Mouse (Mus musculus): Measurements from ENCODE around the gene Krt17. TPM values are rescaled to one million over a fixed set of nuclear protein-coding genes. Genes with fewer than 3 reads are reported as not detected.
"Not testable (repeated sequence)": the region's sequence is repeated elsewhere in the genome, so short reads cannot be mapped to it uniquely, and the experiment has no call there.

Gene Krt17
- polyA plus RNA-seq, 1 experiment, result 1.9 TPM

DNA sequence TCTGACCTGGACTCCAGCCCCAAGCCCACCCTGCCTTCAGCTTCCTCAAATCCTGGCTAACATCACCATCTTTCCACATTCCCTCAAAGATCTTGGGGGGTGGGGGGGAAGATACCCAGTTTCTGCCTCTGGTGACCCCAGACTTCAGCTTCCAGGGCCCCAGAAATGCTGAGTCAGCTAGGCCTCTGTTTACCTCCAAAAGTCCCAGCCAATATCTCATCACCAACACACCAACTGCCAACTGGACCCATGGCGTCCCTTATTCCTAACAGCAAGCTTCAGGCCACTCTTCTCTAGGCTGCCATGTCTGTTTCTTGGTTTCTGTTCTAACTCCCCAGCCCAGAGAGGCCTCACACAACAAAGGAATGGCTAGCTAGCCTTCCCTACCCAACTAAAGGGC is 11.0 kb upstream of the Krt17 start:
- WGBS, result 97% methylated on average over 1 of the region's 1 CpGs
- no peak for DNase-seq (ENCODE audit: low read depth, low spot score)

GRCm38 (mm10) chr11:100269821-100270332 is 9.0 kb upstream of the Krt17 start, which contains the start of gene Krt42:
Gene Krt42, minus strand, starts transcription at chr11:100269871.
- 89% methylated on average over 7 of the region's 7 CpGs for WGBS
- DNase-seq (ENCODE audit: low read depth, low spot score), result no peak

DNA sequence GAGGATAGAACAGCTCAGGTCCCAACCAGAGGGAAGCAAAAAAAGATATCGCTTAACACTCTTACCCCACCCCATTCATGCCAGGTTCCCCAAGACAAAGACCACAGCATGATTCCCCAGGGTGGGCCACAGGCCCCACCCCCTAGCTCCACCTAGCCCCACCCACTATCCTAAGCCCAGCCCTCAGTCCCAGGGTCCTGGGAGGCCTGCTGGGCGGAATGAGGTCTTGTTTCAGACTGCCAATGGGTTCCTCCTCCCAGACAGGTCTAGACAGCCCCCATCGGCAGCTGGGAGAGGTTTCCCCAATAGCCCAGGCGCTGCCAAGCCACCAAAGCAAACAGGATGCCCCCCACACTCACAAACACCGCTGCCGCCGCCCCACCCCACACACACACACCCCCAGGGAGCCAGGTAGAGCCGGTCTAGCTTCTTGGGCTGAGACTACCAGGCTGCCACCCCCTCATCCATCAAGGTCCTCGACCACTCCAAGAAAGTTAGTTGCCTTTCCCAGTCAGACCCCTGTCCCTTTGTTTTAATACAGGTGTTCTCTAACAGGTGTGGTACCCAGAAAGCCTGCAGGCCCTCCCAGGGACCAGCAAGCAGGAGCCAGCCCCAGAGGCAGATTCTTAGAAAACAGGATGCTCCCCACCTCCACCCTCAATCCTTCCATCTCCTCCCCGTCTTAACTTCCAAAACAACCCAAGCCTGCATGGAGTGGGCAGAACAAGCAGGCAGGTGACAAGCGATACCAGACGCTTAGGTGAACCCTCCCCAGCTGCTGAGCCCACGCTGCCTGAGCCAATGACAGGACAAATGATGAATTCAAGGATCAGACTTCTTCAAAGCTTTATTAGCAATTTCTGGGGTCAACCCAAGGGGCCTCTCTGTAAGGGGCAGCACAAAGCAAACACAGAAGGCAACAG is 1.5 kb upstream of the Krt17 start:
- DNase-seq (ENCODE audit: low read depth, low spot score), result no peak
- 35% methylated on average over 13 of the region's 13 CpGs for WGBS

GRCm38 (mm10) chr11:100261235-100261605 is 391 bp upstream of the Krt17 start:
- DNase-seq (ENCODE audit: low read depth, low spot score), result no peak
- 75% methylated on average over 9 of the region's 9 CpGs for WGBS

GRCm38 (mm10) chr11:100259079-100259478 is 1.8 kb downstream of the Krt17 start:
- no peak for DNase-seq (ENCODE audit: low read depth, low spot score)
- 92% methylated on average over 9 of the region's 9 CpGs for WGBS

- no peak for DNase-seq (ENCODE audit: low read depth, low spot score)
- WGBS, result 82% methylated on average over 1 of the region's 1 CpGs
Measured at GRCm38 (mm10) chr11:100257967-100258366, 2.9 kb downstream of the Krt17 start.

- 86% methylated on average over 6 of the region's 6 CpGs for WGBS
- no peak for DNase-seq (ENCODE audit: low read depth, low spot score)
Measured at GRCm38 (mm10) chr11:100255514-100255913, 5.3 kb downstream of the Krt17 start.

- DNase-seq (ENCODE audit: low read depth, low spot score), result no peak
- 64% methylated on average over 5 of the region's 5 CpGs for whole genome bisulfite sequencing
Measured at GRCm38 (mm10) chr11:100254360-100255090, 6.3 kb downstream of the Krt17 start.

- no peak for DNase-seq (ENCODE audit: low read depth, low spot score)
- 75% methylated on average over 7 of the region's 7 CpGs for WGBS
Measured at GRCm38 (mm10) chr11:100248852-100249465, 11.9 kb downstream of the Krt17 start, which contains the start of gene Krt16. Gene Krt16, minus strand, starts transcription at chr11:100248902.

- DNase-seq (ENCODE audit: low read depth, low spot score), result not testable (repeated sequence)
- 67% methylated on average over 7 of the region's 7 CpGs for WGBS
Measured at GRCm38 (mm10) chr11:100246471-100246870, 14.4 kb downstream of the Krt17 start.

DNA sequence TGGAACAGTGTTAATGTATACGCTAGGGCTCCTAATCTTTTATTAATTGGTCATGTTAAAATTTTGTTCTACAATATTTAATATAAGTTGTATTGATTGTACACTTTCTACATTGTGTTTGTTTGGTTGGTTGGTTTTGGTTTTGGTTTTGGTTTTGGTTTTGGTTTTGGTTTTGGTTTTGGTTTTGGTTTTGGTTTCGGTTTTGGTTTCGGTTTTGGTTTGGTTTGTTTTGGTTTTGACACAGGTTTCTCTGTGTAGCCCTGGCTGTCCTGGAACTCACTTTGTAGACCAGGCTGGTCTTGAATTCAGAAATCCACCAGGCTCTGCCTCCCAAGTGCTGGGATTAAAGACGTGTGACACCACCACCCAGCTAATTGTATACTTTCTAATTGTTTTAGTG is 20.6 kb downstream of the Krt17 start:
- WGBS, result 92% methylated on average over 4 of the region's 4 CpGs
- not testable (repeated sequence) for DNase-seq (ENCODE audit: low read depth, low spot score)

DNA sequence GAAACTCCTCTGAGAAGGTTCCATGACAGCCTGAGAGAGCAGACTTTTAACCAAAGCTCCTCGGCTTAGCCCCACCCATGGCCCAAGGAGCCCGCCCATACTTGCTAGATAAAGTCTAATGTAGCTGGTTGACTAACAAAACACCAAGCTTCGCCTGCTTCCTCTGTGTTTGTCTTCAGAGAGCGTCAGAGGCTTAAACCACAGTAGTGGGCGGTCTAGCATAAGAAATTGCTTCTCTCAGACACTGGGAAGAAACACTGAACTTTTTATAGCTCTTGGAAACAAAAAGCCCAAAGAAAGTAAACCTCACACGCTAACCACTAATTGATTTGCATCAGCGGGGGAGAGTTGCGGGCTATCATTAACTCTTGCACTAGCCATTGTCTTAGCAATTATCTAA is 39.1 kb downstream of the Krt17 start:
- DNase-seq (ENCODE audit: low read depth, low spot score), result no peak
- 33% methylated on average over 8 of the region's 8 CpGs for WGBS

DNA sequence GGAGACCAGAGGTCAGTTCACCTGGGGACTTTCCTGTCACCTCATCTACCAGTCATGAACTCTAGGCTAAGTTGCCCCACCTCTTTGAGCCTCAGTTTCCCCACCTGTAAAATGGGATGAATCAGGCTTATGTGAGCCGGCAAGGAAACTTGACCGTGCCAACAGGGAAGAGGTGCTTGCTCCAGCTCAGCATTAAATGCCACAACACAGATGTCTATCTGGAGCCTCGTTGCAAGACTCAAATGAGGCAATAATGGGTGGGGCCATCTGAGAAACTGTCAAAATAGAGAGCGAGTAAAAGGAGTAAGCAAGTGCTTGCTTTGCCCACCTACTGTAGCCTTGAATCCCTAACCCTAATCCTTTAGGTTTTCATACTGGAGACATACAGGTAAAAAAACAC is 41.5 kb downstream of the Krt17 start:
- DNase-seq (ENCODE audit: low read depth, low spot score), result no peak
- 69% methylated on average over 4 of the region's 4 CpGs for WGBS

DNA sequence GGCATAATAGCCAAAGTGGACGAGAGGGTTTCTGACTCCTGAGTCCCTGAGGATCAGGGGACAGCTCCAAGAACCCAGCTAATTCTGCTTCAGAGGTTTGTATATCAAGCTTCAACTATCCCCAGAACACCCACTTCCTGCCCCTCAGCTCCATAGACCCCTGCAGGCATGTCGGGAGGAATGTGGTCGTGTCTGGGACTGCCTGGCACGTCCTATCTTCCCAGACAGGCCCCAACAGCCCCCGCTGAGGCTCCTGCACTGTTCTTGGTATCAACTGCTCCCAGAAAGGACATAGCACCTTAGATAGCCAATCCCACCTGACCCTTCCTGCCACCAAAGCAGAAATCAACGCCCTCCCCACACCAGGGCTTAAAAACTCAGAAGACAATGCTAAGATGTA is 52.3 kb downstream of the Krt17 start:
- WGBS, result 47% methylated on average over 6 of the region's 6 CpGs
- no peak for DNase-seq (ENCODE audit: low read depth, low spot score)

- WGBS, result 85% methylated on average over 8 of the region's 8 CpGs
- no peak for DNase-seq (ENCODE audit: low read depth, low spot score)
Measured at GRCm38 (mm10) chr11:100207498-100207897, 53.3 kb downstream of the Krt17 start, which contains the start of gene Krt14. Gene Krt14, minus strand, starts transcription at chr11:100207548.

Other genes starting within 250 kb of the Krt17 start
- not detected in 2 replicates for gene Krt33a, start 244.8 kb downstream of the Krt17 start, polyA plus RNA-seq (2012; rRNA removed)
- gene Krt33b, start 231.2 kb downstream of the Krt17 start, polyA plus RNA-seq (2012; rRNA removed), result not detected in 2 replicates
- not detected in 2 replicates for gene Krt34, start 219.5 kb downstream of the Krt17 start, polyA plus RNA-seq (2012; rRNA removed)
- gene Krt31, start 210.5 kb downstream of the Krt17 start, polyA plus RNA-seq (2012; rRNA removed), result 0.19 and 0.25 TPM in 2 replicates
- 0.11 and 0.25 TPM in 2 replicates for gene Krt32, start 172.8 kb downstream of the Krt17 start, polyA plus RNA-seq (2012; rRNA removed)
- 0.12 and 0.55 TPM in 2 replicates for gene Krt35, start 164.8 kb downstream of the Krt17 start, polyA plus RNA-seq (2012; rRNA removed)
- gene Krt36, start 155.4 kb downstream of the Krt17 start, polyA plus RNA-seq (2012; rRNA removed), result 0.11 TPM in 1 of 2 replicates, not detected in the other
- gene Krt13, start 139.5 kb downstream of the Krt17 start, polyA plus RNA-seq (2012; rRNA removed), result 0.16 TPM in 1 of 2 replicates, not detected in the other
- 0.26 and 0.36 TPM in 2 replicates for gene Krt15, start 125.1 kb downstream of the Krt17 start, polyA plus RNA-seq (2012; rRNA removed)
- gene Krt19, start 112.4 kb downstream of the Krt17 start, polyA plus RNA-seq (2012; rRNA removed), result 2,546 and 2,690 TPM in 2 replicates
- gene Krt9, start 67.8 kb downstream of the Krt17 start, polyA plus RNA-seq (2012; rRNA removed), result not detected in 2 replicates
- gene Krt14, start 53.5 kb downstream of the Krt17 start, polyA plus RNA-seq (2012; rRNA removed), result 0.16 TPM in 1 of 2 replicates, not detected in the other
- gene Krt16, start 12.1 kb downstream of the Krt17 start, polyA plus RNA-seq (2012; rRNA removed), result 0.07 TPM in 2 replicates
- not detected in 2 replicates for gene Krt42, start 8.8 kb upstream of the Krt17 start, polyA plus RNA-seq (2012; rRNA removed)
- gene Eif1, start 58.9 kb upstream of the Krt17 start, polyA plus RNA-seq (2012; rRNA removed), result 146 and 159 TPM in 2 replicates
- gene Gast, start 73.4 kb upstream of the Krt17 start, polyA plus RNA-seq (2012; rRNA removed), result not detected in 2 replicates
- 5.2 and 5.4 TPM in 2 replicates for gene Hap1, start 95.1 kb upstream of the Krt17 start, polyA plus RNA-seq (2012; rRNA removed)
- gene Jup, start 136.7 kb upstream of the Krt17 start, polyA plus RNA-seq (2012; rRNA removed), result 216 and 335 TPM in 2 replicates
- gene P3h4, start 153.8 kb upstream of the Krt17 start, polyA plus RNA-seq (2012; rRNA removed), result 5.7 and 6.0 TPM in 2 replicates
- 11.2 and 11.5 TPM in 2 replicates for gene Fkbp10, start 154.7 kb upstream of the Krt17 start, polyA plus RNA-seq (2012; rRNA removed)
- gene Nt5c3b, start 180.8 kb upstream of the Krt17 start, polyA plus RNA-seq (2012; rRNA removed), result 18.0 and 18.5 TPM in 2 replicates
- gene Klhl10, start 180.9 kb upstream of the Krt17 start, polyA plus RNA-seq (2012; rRNA removed), result 0.05 and 0.11 TPM in 2 replicates
- gene Klhl11, start 211.7 kb upstream of the Krt17 start, polyA plus RNA-seq (2012; rRNA removed), result 1.2 and 2.5 TPM in 2 replicates